Mouse (Mus musculus): ENCODE measurements around the gene Ciao1. TPM values are rescaled to one million over a fixed set of nuclear protein-coding genes. Genes with fewer than 3 reads are reported as not detected.
"Not testable (repeated sequence)": the region's sequence is repeated elsewhere in the genome, so short reads cannot be mapped to it uniquely, and the experiment has no call there.

Ciao1 gene
- 10 to 100 TPM; 40.8 to 42.9 TPM for total RNA-seq (2021)
- long read RNA-seq, experiment 1, transcript Ciao1-201 (7 exons, 3,075 nt): major isoform, 17 of 28 reads
- long read RNA-seq, experiment 1, partial matches to known transcripts: 2 of 28 reads
- long read RNA-seq, experiment 1, other reads (novel, unspliced or antisense): 9 of 28 reads
- long read RNA-seq, experiment 2, transcript Ciao1-201 (7 exons, 3,075 nt): major isoform, 29 of 38 reads
- long read RNA-seq, experiment 2, partial matches to known transcripts: 0 of 38 reads
- long read RNA-seq, experiment 2, other reads (novel, unspliced or antisense): 9 of 38 reads

DNA sequence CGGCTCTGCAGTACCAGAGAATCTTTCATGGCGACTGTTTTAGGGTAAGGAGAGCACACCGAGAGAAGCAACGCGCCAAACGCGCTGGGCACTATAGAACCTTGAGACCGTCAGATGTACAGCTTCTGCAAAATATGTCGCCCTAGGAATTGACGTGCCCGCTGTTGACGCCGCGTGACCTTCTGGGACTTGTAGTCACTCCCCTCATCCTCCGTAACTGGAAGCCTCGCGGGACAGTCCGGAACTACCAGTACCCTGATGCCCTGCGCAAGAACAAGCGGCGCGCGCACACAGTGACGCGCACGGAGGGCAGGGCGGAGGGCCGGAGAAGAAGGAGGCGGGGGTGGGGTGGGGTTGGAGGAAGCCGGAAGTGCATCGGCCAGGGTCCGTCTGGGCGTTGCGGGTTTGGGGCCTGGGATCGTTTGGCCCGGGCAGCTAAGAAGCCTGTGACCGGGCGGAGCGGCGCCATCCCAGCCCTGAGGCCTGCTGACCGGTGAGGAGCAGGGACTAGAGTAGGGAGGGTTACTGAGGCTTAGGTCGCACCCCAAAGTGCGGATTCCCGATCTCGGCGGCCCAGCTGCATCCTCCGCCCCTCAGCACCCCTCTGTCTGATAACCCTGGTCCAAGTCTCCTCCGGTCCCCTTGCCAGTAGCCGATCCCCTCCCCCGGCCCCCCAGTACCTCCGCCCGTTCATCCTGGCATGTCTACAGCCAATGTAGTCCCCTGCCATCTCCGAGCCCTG is at the start of gene Ciao1, which contains the start of gene Tmem127:
Ciao1 (minus strand) TSS at position 225 of the 742 bp plus-strand sequence.
Tmem127 (plus strand) TSS at position 317 of the 742 bp plus-strand sequence.
- DNase-seq: peak; percentile 98

DNA sequence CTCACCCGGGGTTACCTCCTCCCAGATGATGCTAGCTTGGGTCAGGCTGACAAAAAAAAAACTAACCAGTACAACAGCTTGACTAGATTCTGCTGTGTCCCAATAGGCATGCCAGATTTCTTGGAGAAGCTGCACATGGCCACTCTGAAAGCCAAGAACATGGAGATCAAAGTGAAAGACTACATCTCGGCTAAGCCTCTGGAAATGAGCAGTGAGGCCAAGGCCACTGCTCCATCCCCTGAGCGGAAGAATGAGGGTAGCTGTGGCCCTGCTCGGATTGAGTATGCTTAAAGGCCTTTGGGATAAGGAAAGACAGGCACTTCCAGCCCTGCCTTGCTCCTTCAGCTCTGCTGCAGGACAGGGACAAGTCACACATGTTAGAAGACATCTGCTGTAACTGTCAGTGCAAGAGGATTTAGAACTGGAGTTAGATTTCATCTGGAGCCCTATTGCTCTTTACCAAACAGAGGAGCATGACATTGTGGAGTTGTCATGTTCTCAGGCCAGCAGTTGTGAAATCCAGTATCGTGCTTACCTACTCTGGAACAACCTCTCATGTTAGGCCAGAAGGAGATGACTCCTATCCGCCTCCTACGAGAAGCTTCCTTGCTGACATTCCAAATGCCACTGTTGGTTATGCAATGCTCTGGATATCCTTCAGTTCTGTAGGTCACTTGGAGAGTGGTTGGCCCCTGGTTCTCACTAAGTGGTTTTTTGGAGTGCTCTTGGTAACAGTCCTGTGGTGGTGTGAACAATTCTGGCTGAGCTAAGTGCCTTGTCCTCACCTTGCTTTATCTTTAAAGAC is 49.6 kb upstream of the Ciao1 start:
- DNase-seq: peak; percentile 64

DNA sequence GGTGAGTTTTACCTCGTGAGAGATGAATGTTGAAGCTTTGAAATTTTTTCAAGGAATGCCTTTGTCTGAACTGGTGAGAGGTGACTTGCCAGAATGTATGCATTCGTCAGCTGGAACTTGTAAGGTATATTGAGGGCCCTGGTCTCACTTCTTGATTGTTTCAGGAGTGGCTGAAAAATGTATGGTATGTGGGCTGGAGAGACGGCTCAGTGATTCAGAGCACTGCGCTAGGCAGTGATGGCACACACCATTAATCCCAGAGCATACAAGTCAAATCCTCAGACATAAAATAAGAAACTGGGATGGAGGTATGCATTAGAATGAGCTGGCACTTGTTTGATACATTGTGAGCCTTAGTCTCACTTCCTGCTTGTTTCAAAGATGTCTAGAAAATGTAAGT is 44.6 kb upstream of the Ciao1 start:
- no peak for DNase-seq

DNA sequence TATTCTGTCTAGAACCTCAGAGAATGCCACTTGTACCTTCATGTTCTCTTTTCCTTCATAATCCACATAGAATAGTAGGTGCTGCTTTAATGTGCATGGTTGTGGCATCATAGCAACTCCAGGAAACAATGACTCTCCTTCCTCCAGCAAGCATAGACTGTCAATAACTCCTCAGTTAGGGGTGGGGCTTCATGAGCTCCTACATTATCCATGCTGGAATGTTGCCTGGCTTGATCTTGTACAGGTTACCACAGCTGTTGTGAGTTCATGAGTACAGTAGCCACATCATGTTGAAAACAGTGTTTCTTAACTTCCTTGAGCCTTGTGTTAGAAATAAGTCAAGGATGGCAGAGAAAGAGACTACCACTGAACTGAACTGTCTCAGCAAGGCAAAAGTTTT is 30.5 kb upstream of the Ciao1 start:
- no peak for DNase-seq

DNA sequence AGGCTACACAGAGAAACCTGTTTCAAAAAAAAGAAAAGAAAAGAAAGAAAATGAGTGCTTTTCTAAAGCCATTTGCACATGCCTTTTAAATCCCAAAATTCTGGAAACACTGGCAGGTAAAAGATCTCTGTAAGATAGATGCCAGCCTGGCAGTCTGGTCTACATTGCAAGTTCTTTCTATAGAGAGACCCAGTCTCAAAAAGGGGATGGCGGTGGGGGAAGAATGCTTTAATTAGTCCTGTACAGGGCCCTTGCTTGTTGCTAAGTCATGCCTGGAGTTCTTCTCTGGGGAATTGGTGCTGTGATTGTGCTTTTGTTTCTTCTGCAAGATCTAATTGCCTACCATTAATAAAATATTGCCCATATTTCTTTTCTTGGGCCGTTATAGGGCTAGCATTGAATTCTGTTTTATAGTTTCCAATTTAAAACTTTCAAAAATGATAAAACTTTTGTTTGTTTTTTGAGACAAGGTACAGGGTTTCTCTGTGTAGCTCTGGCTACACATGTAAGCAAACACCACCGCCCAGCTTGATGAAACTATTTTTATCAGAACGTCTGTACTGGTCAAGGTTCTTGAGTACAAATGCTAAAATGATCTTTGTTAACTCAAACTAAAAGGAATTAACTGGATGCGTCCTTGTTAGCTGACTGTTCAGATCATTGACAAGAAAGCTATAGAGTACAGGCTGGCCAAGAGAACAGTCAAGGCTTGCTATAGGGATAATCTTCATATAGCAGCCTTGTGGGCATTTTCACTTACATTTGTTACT is 28.1 kb upstream of the Ciao1 start:
- no peak for DNase-seq

DNA sequence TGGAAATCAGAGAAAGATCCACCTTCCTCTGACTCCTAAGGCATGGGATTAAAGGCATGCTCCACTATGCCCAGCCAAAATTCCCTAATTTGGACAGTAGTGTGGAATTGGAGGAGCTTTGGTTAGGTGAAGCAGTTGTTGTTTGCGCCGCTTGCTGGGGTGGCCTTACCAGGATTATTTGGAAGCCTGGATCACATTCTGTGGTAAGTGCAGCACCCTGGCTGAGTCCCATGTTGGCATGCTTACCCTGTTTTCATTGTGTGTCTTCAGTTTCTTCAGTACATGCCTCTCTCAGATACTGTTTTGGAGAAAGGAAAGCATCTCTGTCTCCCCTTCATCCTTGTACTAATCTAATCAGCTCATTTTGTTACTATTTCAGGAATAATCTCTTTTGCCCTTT is 27.0 kb upstream of the Ciao1 start:
- peak; percentile 36 for DNase-seq

DNA sequence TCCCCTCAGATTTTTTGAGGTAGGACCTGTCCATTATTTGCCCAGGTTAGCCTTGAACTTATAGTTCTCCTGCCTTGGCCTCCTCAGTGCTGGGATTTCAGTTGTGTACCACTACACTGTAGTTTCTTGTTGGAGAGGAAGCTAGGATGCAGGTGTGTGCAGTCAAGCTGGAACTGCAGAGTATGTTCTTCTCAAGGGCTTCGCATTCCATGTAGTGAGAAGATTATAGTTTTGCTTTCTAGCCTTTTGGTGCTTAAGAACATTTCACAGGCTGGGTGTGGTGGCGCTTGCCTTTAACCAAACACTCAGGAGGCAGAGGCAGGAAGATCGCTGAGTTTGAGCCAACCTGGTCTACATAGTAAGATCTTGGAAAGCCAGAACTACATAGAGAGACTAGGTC is 25.2 kb upstream of the Ciao1 start:
- DNase-seq: no peak

DNA sequence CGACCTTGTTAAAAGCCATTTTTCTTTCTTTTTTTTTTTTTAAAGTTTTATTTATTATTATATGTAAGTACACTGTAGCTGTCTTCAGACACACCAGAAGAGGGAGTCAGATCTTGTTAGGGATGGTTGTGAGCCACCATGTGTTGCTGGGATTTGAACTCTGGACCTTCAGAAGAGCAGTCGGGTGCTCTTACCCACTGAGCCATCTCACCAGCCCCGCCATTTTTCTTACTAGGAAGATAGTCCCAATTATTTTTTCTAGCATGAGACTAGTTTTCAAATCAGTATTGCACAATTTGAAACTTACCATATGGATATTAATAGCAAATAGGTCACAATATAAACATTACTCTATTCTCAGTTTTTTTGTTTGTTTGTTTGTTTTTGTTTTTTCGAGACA is 24.4 kb upstream of the Ciao1 start:
- DNase-seq: not testable (repeated sequence)

DNA sequence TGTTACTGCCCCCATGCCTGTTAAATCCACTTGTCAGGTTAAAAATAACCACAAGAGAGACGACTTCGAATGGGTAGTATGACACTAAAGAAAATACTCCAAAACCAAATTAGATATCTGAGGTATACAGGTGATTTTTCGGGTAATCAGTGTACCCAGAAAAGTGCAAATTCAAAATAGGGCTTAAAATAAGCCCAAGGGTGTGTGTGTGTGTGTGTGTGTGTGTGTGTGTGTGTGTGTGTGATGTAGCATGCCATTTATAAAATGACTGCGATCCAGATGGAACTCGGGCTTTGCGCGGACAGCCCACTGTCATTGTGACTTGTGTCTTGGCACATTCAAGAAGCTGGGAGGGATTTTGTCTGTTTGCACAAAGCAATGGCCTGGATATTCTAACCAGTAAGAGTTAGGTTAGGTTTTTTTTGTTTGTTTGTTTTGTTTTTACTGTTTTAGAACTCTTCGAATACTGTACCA is 23.5 kb upstream of the Ciao1 start:
- no peak for DNase-seq

DNA sequence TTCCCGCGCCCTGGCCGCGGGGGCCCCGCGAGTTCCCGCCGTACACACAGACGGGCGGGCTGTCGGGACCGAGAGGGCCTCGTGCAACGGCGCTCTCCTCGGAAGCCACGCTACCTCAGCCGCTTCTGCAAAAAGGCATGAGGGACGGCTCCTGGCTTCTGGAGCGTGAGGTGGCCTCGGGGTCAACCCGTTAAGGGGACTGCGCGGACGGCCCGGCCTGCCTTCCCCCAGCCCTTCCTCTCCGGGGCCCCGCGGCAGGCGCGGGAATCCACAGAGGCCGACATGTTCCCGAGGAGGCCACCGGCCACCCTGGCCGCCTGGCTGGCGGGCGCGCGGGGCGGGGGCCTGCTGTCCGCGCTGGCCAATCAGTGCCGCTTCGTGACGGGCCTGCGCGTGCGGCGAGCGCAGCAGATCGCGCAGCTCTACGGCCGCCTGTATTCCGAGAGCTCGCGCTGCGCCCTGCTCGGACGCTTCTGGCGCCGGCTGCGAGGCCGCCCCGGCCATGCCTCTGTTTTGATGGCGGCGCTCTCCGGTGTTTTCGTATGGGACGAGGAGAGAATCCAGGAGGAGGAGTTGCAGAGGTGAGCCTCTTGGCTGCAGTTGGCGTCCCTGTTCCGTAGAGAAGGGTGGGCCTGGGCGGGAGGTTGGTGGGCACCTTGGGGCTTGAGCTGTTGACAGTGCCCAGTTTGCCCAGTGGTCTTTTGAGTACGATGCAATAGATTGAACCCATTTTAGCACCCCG is 22.9 kb upstream of the Ciao1 start:
- DNase-seq: peak; percentile 92

DNA sequence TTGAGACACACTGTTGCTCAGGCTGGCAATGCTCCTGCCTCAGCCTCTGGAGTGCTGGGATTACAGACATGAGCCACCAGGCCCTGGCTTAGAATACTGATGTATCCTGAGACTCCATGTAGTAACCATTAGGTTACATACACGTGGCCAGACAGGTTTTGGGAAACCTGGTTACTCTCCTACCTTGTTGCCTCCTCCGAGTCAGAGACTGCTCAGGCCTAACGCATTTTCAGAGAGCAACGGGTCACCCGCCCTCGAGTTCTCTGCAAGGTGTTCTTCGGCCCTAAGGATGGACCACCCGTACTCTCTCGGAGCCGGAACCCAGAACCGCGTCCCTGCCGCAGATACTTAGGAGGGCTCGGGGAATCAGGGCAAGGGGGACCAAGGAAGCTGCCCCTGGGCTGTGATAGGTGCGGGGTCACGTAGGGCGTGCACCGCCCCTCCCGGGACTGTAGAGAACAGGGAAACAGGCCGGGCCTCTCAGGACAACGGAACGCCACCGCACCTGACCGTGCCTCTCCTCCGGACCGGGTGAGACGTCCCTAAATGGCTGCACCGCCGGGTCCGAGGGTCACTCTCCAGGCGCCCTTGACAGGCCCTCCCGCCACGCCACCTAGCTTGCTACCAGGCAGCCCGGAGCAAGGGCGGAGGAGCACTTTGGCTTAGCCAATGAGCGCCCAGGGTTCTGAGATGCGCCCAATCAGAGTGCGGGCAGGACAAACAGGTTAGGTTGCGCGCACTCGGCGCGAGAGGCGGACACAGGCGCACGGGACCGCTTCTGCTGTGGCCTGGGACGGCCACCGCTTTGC is 22.1 kb upstream of the Ciao1 start, which contains the start of gene Stard7:
Stard7 (plus strand) TSS at position 728 of the 809 bp plus-strand sequence.
- peak; percentile 97 for DNase-seq

DNA sequence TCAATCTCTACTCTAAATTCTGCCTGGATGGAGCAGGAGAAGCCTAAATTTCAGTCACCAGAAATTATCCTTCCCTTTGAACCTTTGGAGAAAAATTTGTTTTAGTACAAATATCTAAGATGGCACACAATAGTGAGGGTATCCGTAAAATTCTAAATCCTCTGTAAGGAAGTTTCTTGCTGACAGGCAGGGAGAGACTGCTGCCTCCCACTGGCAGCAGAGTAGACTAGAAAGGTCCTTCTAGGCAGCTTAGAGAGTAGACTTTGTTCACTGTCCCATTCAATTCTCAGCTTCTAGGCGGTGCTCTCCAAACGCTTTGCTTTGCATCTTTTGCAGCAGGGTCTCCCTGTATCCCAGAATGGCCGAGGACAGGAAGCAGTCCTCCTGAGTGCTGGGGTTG is 20.2 kb upstream of the Ciao1 start:
- DNase-seq: no peak

DNA sequence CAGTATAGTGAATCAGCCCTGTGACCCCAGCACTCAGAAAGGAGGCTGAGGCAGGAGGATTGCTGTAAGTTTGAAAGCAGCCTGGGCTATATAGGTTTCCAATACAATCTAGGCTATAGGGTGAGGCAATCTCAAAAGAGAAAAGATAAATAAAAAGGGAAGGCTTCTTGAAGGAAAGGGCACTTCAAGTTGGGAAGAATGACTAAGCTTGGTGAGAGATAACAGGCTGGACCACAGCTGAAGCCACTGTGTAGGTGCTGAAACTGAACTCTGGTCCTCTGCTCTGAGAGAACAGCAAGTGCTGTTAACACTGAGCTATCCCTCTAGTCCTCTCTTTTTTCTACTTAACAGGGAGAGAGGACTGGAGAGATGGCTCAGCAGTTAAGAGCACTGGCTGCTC is 14.9 kb upstream of the Ciao1 start:
- DNase-seq: no peak

DNA sequence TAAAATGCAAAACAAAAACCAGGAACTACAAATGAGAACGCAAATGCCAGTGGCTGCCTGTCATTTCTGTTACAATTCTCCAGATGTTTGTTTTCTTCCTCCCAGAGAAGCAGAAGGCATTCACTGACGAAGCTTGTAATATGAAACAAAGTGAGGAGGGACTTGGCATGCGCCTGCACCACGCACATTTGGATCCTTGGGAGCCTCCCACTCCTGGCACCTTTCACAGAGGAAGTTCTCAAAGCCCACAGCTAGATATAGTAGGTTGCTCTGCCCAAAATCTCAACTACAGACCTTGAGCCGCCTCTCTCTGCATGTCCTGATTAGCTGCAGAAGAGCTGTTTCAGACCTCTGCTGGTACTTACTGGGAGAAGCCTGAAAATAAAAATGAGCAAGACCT is 11.7 kb upstream of the Ciao1 start:
- no peak for DNase-seq

DNA sequence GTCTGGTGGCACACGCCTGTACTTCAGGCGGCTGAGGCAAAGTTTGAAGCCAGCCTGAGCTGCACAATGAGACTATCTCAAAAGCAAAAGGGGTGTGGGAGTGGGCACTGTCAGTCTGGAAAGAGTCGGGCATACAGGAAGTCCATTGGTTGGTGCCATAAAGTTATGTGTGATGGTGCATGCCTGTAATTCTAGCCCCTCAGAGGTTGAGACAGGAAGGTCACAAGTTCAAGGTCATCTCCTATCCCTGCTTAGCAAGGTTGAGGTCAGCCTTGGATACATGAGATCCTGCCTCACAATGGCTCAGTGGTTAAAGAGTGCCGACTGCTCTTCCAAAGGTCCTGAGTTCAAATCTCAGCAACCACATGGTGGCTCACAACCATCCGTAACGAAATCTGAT is 7.7 kb upstream of the Ciao1 start:
- DNase-seq: no peak

DNA sequence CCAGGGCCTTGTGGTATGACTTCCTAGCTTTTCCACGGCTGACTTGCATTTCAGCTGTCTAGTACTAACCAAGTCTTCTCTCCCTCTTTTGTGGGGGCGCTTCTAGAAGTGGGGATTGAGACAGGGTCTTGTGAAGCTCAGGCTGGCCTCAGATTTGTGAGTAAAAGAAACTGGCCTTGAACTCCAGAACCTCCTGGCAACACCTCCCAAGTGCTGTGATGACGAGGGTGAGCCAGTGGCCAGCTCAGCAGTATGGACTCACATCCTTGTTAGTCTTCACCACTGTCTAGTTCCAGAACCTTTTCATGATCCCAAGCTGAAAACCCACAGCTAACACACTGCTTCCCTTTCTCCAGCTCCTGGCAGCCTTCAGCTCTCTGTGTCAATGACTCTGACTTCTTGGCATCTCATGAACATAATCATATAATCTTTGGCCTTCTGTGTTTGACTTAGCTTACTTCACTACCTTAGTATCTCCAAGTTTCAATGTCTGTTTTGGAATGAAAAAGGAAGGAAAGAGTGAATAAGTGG is 7.1 kb upstream of the Ciao1 start:
- DNase-seq: no peak

DNA sequence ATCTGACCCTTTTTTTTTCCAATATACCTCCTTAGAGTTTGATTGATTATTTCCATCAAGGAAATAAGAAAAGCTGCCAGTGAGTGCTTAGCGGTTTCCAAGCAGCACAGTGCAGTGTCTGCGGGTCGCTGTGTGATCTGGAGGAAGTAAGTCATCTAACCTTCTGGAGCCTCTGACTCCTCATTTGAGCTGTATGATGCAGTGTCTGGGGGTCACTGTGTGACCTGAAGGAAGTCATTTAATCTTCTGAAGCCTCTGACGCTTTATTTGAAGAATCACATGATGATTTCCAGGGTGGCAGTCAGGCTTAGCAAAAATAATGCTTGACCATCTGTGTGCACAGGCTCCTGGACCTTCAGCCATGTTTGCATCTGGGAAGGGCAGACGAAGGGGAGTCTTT is 5.2 kb upstream of the Ciao1 start:
- no peak for DNase-seq

DNA sequence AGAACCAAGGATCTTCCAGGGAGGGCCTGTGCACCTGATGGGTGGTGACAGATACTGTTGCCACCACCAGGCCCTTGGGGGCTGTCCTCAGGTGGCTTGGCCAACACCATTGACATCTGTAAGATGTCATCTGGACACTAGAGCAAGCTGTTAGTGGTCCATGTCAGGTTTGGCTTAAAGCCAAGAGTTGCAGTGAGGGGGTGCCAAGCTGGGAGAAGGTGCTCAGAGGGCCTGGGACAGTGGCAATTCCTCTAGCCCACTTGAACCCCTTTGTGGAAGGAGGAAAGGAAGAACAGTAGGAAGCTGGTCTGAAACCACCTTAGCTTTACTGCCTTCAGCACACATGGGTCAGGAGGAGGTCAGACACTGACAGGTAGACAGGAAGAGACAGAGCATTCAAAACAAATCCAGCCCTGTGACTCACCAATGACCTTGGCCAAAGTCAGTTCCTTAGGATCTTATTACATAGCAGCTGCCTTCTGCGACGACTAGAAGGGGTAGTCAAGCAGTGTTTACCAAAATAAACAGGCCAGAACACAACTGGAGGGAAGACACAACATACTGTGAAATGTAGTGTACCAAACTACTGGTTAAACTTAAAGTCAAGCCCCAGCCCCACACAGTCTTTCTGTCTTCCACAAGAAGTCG is 4.4 kb upstream of the Ciao1 start:
- DNase-seq: peak; percentile 47

DNA sequence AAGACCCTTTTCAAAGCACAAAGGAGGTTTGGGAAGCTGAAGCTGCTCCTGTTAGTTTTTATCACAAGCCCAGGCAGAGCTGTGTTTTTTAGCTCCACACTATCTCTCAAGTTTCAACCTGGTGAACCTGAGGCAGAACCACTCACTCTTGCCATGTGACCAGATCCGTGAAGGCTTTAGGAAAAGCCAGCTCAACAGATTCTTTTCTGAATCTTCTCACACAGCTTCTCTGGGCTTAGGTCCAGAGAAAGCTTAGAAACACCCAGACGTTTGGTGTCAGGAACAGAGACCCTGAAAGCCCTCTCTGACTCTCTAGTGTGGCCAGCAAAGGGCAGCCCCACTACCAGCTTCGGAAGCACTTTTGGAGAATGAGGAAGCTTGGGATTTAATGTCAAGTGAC is 3.8 kb upstream of the Ciao1 start:
- DNase-seq: no peak

All from gastrocnemius, postnatal 25 days (tissue).